1 mouse cellular context compared by ENCODE assay signal in the genomic region with DNA sequence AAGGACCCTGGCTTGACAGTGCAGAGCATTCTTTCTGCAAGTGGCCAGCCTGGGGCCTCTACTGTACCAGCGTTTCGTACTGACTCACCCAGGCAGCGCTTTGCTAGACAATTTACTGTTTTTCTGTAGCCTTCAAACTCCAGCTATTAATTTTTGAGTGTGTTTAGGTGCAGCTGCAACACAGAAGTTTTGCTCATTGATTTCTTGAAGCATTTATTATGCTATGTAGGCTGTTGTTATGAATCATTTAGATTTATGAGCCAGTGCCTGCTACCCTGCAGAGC.
TF ChIP-seq lines count a peak whose summit lies in the region.

No protein-coding gene starts in this region.

TF ChIP-seq in ES-E14, 5 proteins besides CTCF, POLR2A, EP300 and RAD21 (continued from another document):
- TF ChIP-seq ZNF384 (IDR thresholded peaks at IDR 0.05; ENCODE audit: low read depth, low read length) (no peak), MAFK (IDR thresholded peaks at IDR 0.05; ENCODE audit: insufficient read depth, low read depth, low read length) (no peak), ZC3H11A (IDR thresholded peaks at IDR 0.05; ENCODE audit: borderline replicate concordance, low read depth, low read length) (no peak), CHD2 (IDR thresholded peaks at IDR 0.05; ENCODE audit: low read depth, low read length) (no peak)
